Mouse (Mus musculus): Measurements from ENCODE around the gene Pask. TPM values are rescaled to one million over a fixed set of nuclear protein-coding genes. Genes with fewer than 3 reads are reported as not detected.

Gene Pask
- 24.1 and 28.2 TPM in 2 replicates for polyA plus RNA-seq (2012; rRNA removed)

DNA sequence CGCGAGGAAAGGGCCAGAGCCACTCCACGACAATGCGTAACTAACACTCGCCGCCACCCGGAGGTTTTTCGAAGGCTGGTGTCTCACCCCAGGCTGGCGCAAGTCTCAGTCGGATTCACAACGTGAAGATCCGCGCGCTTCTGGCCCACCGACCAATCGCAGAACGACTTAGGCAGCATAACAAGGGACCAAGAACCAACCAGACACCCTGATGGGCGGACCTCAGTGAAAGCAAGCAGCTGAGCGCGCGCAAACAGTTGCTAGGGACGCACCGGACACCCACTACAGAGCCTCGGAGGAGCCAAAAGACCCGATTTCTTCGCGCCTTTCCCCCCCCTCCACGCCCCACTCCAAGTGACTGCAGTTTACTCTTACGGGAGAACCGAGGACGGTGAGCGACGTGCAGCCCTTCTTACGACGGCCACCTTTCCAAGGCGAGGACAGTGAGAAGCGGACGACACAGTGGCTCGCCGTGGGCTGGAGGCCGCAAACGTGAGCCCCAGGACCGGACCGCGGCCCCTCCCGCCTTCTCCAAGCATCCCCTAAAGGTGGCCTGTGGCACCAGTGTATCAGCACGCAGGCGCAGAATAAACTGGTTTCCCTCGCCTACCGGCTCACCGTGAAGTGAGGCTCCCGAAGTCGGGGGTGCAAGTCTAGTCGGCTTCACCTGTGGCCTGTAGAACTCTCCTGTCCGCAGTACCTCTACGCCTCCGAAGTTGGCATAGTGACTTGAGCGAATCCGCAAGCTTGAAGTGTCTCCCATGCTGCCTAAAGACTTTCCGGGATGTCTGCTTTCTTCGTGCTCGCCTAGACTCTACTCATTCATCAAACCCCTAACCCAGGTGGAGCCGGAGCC is at the start of gene Pask, which contains the start of gene Ppp1r7:
Gene Pask (minus strand): TSS at position 835 of the 856 bp plus-strand sequence.
Gene Ppp1r7 (plus strand): TSS at position 207 of the 856 bp plus-strand sequence.

DNA sequence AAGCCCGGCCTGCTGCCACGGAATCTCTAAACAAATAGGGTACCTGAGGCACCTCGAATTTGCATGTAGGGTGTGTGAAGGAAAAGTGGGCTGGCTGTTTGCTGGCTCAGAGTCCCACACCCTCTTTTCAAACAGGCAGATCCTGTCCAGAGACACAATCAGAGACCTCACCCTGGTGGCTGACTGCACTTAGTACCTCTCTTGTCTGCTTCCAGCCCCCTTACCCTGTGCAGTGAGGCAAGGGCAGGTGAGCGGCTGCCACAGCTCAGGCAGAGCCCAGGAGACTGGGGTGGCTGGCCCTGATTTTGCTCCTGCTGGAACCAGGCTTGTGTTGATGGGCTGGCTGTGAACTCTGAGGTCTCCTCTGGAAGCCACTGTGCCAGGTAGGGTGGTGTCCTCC is 30.4 kb upstream of the Pask start, which contains the start of gene Ano7:
Gene Ano7 (plus strand): TSS at position 266 of the 400 bp plus-strand sequence.

DNA sequence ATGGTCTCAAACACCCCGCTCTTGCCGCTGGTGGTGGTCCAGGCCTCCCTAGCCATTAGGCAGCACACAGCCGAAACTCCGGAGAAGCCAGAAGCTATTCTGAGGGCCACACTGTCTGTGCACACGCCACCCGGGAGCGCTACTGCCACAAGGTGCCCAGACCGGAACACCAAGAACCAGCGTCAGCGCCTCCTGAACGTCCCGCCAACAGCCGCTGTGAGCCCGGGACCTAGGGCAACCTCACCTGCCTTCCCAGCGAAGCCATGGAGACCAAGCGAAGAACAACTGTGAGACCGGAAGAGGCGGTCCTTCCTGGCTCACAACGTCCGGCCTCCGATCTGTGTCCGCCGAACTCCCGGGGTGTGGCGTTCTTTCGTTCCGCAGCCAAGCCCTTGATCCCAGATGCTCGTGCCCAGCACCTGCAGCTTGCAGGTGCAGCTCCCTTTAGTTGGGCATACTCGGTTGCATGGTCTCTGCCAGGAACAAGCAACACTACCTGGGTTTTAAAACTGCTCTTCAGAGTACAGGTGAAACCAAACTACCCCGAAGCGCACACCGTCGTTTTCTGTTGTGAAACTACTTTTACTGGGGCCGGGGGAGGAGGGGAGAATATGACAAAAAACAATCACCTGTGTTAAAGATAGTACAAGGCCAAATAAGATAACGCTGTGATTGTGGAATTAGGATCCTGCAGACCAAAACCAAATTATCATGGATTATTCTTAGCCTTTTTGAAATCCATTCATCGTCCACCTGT is 37.5 kb downstream of the Pask start, which contains the start of gene Mterf4:
Gene Mterf4 (minus strand): TSS at position 335 of the 757 bp plus-strand sequence.

Other genes with a start within 250 kb of the Pask start
- 30.0 and 36.2 TPM in 2 replicates for gene Kif1a, start 241.5 kb downstream of the Pask start, polyA plus RNA-seq (2012; rRNA removed)
- 0.04 and 0.18 TPM in 2 replicates for gene Agxt, start 208.2 kb downstream of the Pask start, polyA plus RNA-seq (2012; rRNA removed)
- 0.15 and 0.20 TPM in 2 replicates for gene 2310007B03Rik, start 182.5 kb downstream of the Pask start, polyA plus RNA-seq (2012; rRNA removed)
- gene Crocc2, start 174.8 kb downstream of the Pask start, polyA plus RNA-seq (2012; rRNA removed), result 0.25 and 0.39 TPM in 2 replicates
- 8.3 and 24.6 TPM in 2 replicates for gene Sned1, start 107.6 kb downstream of the Pask start, polyA plus RNA-seq (2012; rRNA removed)
- 26.4 and 29.7 TPM in 2 replicates for gene Mterf4, start 37.6 kb downstream of the Pask start, polyA plus RNA-seq (2012; rRNA removed)
- 20.0 and 23.1 TPM in 2 replicates for gene Ppp1r7, start 628 bp downstream of the Pask start, polyA plus RNA-seq (2012; rRNA removed)
- 0.25 and 0.67 TPM in 2 replicates for gene Ano7, start 30.4 kb upstream of the Pask start, polyA plus RNA-seq (2012; rRNA removed)
- gene Hdlbp, start 135.3 kb upstream of the Pask start, polyA plus RNA-seq (2012; rRNA removed), result 89.3 and 119 TPM in 2 replicates
- gene Farp2, start 168.6 kb upstream of the Pask start, polyA plus RNA-seq (2012; rRNA removed), result 2.3 and 4.4 TPM in 2 replicates

Measured in central nervous system, embryonic 11.5 days (tissue).